Mouse (Mus musculus): ENCODE data around the gene Dnajb2. TPM values are rescaled to one million over a fixed set of nuclear protein-coding genes. Genes with fewer than 3 reads are reported as not detected.

Dnajb2 gene
- total RNA-seq (2015; ENCODE audit: low replicate concordance), result 154 and 158 TPM in 2 replicates
- 356 and 386 TPM in 2 replicates for total RNA-seq (2017; ENCODE audit: low replicate concordance)

DNA sequence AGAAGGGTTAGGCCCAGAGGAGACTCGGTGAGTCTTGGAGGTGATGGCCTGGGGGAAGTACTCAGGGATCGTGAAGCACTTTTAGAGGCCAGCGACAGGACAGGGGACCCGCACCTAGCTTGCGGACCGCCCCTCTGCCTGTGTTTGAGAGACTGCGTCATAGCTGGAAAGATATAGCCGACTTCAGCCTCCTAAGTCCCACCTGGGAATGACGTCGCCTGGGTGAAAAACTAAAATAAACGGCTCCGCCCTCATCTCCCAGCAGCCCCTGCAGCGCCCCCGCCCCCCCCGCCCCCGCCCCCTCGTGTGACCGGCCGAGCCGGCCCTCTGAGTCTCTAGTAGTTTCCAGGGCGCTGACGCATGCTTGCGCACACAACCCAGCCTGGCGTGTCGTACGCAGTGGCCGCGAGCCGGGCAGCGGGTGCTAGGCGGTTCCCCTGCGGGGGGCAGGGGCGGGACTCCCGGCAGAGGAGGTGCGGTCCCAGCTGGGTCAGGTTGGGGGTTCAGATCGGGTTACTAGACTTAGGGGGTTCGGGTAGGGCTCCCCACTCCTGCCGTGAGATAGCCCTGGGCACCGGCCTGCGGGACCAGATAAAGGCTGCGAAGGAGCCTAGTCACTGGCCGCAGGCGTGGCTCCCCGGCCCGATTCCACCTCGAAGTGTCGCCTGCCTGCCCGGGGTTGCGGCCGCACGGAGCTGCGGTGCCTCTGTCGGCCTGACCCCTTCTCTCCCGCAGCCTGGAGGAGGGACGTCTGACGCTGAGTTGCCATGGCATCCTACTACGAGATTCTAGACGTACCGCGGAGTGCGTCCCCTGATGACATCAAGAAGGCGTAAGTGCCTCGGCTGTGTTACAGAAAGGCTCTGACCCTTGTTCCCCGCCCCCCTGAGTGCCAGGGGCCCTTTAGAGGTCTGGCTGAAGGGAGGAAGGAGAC lies at the start of gene Dnajb2:
TSS of gene Dnajb2 (plus strand) at position 290 of the 934 bp plus-strand sequence.
- peak; percentile 84 for ATAC-seq (replicated peaks; ENCODE audit: low FRiP score, poor library complexity, severe bottlenecking)

DNA sequence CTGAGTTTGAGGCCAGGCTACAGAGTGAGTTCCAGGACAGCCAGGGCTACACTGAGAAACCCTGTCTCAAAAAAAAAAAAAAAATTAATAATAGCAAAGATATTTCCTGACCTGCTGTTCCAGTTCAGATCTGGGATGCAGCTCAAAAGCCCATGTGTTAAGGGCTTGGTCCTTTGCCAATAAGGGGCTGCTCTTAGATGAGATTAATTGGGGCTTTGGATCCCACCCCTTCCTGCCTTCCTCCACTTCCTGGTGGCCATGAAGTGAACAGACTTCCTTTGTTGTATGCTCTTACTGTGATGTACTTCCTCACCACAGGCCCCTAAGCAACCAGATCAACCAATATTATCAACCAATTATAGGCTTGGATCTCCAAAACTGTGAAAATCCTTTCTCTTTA lies 49.1 kb upstream of the Dnajb2 start:
- no peak for ATAC-seq (replicated peaks; ENCODE audit: low FRiP score, poor library complexity, severe bottlenecking)

DNA sequence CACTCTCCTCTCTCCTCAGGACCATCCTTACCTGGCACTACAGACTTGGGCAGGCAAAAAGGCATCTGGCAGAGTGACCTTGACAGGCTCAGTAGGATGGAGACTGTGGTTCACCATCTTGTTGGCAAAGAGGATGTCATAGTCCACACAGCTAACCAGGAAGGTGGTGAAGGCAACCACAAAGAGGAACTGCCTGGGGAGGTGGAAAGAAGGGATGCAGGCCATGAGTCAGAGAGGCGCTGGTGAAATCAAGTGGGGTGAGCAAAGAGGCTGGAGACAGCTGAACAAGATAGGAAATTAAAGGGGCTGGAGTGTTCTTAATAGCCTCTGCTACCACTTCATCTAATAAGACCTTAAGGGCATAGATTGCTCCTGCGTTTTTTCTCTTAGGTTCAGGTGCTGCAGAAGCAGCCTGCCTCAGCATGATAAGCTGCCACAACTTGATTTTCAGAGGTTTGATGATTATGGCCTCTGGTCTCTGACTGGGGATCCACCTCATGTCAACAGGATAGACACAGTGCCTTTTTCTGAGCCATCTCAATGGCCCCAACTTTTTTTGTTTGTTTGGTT lies 48.2 kb upstream of the Dnajb2 start:
- no peak for ATAC-seq (replicated peaks; ENCODE audit: low FRiP score, poor library complexity, severe bottlenecking)

DNA sequence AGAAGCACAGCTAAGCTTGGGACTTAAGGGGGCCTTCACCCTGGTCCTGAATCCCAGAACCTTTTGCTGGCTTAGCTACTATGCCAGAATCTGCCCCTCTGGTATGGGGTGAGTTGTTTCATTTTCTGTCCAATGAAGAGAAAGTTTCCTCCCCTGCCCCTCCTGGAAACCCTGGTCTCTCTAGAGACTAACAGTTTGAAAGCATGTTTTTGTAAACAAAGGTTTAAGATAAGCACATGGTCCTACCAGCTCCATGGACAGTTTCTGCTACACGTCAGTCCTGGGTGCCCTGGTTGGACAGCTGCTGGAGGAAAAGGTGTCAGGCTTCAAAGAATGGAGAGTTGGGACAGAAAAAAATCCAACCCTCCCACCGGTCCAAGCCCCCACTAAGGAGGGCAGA lies 45.6 kb upstream of the Dnajb2 start:
- ATAC-seq (replicated peaks; ENCODE audit: low FRiP score, poor library complexity, severe bottlenecking), result no peak

DNA sequence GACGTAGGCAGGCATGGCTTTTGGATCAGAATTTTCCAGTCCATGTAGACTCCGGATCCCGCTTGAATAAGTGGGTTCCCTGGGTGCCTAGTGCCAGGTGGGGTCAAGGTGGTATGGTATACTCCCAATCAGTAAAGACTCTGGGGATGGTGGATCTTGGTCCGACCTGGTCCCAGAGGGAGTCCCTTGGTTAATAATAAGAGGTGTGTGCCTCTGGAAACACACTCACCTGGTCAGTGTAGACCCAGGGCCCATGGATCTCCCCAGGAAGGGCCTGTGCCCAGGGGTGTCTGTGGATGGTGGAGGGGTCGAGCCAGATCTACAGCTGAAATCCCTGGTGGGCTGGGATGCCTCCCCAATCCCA lies 45.0 kb upstream of the Dnajb2 start:
- 0 out of 2 replicates have a peak, but pooled peaks have one; percentile 16 for ATAC-seq (replicated peaks; ENCODE audit: low FRiP score, poor library complexity, severe bottlenecking)

DNA sequence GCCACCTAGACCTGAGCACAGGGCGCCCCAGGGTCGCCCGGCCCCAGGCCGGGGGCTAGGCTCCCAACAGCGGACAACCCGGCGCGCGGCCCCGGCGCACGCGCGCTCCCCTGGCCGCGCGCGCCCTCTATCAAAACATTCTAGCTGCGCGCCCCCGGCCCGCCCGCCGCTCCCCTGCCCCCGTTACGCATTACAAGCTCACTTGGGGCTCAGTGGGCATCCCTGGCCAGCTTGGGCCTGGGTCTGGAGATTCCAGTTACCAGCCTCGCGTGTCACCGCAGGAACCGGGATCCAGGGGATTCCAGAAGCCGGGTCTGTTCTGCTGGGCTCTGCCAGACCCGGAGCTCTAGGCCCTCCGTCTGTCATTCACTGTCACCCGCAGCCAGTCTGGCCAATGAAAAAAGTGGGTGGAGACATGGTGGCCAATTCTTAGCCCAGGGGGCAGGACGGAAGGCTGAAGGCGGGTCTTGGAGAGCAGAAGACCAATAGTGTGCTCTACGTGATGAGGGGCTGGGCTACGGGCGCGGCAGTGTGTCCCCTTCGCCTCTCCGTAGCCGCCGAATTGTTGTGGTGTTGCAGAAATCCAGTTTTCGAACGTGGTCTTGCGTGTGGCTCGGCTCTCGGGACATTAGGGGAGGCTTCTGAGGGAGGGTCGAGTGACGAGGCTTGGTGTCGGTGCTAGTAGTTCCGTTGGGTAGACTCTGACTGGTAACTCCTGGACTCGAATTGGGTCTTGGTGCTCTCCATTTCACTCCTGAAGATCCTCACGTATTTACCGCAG lies 44.4 kb upstream of the Dnajb2 start, which contains the start of the genes Ankzf1 and Atg9a:
TSS of gene Ankzf1 (plus strand) at position 530 of the 781 bp plus-strand sequence.
TSS of gene Atg9a (minus strand) at position 575 of the 781 bp plus-strand sequence.
- ATAC-seq (replicated peaks; ENCODE audit: low FRiP score, poor library complexity, severe bottlenecking), result peak; percentile 96

DNA sequence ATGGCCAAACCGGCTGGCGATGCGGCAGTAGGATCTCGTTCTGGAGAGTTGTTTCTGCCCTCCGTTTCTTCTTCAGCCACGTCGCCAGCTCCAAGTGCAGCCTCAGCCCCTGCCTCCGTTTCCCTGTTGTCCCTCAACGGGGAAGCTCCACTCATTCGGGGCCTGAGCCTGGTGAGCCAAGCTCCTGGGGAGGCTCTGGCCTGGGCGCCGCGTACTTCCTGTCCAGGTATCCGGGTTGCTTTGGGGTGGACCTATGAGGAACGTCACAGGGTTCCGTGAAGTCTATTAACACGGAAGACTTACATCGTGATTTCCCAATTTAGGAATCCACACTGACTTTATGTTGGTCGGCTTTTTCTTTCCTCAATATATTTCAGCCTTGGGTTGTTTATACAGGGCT lies 43.8 kb upstream of the Dnajb2 start:
- ATAC-seq (replicated peaks; ENCODE audit: low FRiP score, poor library complexity, severe bottlenecking), result peak; percentile 32; the same call in 1 of the 2 replicates

DNA sequence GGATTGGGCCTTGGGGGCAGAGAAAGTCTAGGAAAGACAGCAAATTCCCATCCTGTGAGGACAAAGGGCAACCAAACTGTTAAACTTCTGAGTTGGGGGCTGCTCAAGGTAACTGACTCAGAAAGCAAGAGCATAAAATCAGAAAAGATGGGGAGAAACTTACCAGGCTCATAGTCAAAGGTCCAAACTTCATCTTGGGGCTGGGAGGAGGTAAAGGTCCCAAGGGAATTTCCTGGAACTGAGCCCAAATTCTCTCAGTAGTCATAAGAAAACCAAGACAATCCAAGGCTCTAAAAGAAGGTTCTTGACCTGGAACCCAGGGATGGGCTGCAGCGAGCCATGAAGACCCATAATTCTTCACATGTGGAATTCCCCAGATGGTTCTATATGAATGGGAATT lies 35.0 kb upstream of the Dnajb2 start:
- no peak for ATAC-seq (replicated peaks; ENCODE audit: low FRiP score, poor library complexity, severe bottlenecking)

DNA sequence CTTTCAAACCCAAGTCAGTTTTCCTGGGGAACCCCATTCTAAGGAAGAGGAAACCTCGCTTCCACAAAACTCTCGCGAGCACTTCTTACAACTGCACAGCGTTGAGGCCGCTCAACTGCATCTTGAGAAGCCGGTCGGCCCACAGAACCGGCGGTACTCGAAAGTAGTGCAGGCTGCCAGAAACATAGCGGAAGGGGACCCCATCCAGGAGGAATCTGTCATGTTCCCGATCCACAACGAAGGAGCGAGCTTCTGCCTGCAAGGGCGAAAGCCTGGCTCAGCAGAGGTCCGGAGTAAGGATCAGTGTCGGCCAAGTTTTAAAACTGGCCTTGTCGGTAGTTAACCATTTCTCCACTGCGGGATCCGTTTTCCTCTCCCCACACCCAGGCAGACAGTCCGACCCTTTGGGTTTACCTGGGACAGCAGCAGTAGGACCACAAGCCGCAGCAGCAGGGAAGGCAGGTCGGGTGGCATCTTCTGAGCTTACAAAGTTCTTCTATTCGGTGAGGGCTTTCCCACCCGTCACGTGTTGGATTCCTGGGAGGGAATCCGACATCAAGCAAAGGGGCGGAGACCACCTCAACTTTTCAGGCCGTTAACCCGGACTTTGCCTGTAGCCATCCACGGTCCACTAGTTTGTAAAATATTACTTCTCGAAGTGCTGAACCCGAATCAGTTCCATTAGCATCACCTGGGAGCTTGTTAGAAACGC lies 27.1 kb upstream of the Dnajb2 start:
- peak; percentile 17; the same call in 1 of the 2 replicates for ATAC-seq (replicated peaks; ENCODE audit: low FRiP score, poor library complexity, severe bottlenecking)

DNA sequence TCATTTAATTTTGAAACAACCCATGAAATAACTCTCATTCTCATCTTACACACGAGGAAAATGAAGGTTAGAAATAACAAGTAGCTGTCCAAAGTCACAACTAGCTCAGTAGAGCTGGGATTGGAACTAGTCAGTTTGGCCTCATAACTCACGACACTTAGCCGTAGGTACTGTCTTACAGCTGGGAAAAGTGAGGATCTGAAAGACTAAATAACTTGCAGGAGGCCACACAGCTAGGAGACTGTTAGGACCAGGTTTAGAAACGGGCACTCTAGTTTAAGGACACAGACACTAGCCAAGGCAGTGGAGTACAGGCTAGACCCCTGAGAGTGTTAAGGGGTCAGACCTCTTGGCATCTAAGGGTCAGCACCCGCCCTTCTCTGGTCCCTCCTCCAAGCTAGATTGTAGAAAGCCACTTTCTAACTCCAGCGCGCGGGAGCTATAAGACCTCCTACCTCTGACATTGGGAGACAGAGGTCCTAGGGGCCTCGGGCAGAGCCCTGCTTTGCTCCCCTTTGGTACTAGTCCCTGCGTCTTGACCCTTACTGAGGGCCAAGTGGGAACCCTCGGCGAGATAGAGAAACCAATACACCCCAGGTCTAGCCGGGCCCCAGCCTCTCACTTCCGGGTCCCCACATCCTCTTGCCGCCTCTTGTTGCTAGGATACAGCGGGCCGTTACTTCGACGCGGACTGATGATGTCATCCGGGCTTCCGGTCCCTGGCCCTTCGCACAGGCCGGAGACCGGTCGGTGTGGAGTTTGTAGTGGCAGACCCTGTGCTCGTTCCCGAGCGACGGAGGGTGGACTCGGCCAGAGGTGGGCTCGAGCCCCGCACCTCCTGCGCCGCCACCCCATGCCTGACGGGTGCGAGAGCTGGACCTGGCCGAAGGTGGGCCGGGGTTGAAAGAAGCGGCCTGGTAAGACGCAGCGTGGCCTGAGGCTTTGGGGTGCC lies 25.8 kb upstream of the Dnajb2 start, which contains the start of the genes Glb1l and Stk16:
TSS of gene Glb1l (minus strand) at position 678 of the 952 bp plus-strand sequence.
TSS of gene Stk16 (plus strand) at position 703 of the 952 bp plus-strand sequence.
- ATAC-seq (replicated peaks; ENCODE audit: low FRiP score, poor library complexity, severe bottlenecking), result peak; percentile 84

DNA sequence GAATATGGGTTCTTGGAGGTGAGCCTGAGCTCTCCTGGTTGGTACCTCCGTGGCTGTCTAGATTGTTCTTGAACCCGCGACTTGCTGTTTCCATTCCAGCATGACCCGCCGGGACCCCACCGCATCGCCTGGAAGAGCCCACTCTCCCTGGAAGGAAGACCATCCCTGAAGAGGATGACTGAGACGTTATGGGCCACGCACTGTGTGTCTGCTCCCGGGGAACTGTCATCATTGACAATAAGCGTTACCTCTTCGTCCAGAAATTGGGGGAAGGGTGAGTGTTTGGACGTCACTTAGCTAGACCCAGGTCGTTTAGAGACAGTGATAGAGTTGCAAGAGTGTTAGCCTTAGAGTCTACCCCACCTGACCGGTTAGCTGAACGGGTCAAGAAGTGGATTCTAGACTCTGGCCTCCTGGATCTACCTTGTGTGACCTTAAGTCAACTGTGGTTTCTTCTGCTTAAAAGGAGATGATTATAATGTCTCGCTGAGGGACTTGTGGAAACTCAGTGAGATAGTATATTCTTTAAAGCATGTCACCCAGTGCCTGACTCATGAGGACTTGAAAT lies 25.0 kb upstream of the Dnajb2 start:
- no peak for ATAC-seq (replicated peaks; ENCODE audit: low FRiP score, poor library complexity, severe bottlenecking)

DNA sequence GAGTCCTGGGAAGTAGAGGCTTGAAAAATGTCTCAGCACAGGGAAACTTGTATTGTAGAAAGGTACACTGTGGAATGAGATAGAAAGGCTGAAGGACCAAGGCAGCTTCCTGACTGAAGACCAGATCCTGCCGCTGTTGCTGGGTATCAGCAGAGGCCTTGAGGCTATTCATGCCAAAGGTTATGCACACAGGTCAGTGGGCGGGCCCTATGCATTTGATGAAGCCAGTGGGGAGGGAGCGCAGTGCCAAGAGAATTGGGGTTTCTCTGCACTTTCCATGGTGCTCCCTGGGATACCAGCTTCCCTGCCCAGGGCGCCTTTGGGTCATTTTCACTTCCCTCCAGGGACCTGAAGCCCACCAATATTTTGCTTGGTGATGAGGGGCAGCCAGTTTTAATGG lies 23.7 kb upstream of the Dnajb2 start:
- ATAC-seq (replicated peaks; ENCODE audit: low FRiP score, poor library complexity, severe bottlenecking), result no peak

DNA sequence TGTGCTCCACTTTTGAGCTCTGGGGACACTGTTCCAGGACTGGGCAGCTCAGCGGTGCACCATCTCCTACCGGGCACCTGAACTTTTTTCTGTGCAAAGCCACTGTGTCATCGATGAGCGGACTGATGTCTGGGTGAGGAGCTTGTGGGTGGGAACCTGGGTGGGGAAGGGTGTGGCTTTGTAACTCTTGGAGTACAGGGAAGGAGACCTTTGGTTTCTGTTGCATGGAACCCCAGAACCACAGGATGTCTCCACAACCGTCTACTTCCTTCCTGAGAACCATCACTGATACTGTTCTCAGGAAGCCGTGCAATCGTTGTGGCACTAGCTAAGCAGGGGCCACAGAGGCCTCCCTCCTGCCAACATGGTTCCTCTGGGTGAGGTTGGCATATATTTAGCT lies 23.1 kb upstream of the Dnajb2 start:
- ATAC-seq (replicated peaks; ENCODE audit: low FRiP score, poor library complexity, severe bottlenecking), result 0 out of 2 replicates have a peak, but pooled peaks have one; percentile 15

DNA sequence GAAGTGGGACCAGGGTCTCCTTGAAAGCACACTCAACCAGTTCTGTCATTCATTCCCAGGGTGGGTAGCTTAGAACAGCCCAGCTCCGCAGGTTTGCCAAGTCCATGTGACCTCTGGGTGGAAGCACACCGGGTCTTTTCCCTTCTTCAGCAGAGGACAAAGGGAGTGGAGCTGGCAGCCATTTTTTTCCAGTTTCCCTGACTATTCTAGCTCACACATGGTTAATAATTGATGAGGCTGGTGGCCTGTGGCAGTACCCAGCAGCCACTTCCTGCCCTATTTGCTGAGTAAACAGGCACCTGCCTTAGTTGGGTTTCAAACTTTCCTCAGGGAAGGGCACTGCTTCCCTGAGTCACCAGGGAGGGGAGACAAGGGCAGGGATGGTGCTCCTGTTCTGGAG lies 21.8 kb upstream of the Dnajb2 start:
- no peak for ATAC-seq (replicated peaks; ENCODE audit: low FRiP score, poor library complexity, severe bottlenecking)

DNA sequence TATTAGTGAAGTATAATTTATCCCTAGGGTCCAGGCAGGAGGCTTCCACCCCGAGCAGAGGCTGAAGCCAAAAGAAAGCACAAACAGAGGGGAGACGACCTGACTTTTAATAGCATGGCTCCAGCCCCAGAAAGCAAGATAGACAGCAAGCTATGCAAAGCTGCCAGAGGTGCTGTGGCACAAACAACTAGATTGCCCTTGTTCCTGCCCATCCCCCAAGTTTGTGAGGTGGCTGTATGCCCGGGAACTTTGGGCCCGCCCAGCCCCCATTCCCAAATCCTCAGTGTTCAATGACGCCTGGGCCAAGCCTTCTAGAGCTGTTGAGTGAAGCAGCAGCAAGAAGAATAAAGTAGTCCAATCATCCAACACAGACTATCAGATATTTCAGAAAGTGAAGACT lies 21.3 kb upstream of the Dnajb2 start:
- ATAC-seq (replicated peaks; ENCODE audit: low FRiP score, poor library complexity, severe bottlenecking), result no peak

DNA sequence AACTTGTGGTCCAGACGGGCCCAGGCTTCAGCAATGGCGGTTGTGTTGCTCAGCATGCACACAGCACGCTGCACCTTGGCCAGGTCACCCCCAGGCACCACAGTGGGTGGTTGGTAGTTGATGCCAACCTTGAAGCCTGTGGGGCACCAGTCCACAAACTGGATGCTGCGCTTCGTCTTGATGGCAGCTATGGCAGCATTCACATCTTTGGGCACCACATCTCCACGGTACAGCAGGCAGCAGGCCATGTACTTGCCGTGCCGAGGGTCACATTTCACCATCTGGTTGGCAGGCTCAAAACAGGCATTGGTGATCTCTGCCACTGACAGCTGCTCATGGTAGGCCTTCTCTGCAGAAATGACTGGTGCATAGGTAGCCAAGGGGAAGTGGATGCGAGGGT lies 20.4 kb upstream of the Dnajb2 start:
- ATAC-seq (replicated peaks; ENCODE audit: low FRiP score, poor library complexity, severe bottlenecking), result no peak

DNA sequence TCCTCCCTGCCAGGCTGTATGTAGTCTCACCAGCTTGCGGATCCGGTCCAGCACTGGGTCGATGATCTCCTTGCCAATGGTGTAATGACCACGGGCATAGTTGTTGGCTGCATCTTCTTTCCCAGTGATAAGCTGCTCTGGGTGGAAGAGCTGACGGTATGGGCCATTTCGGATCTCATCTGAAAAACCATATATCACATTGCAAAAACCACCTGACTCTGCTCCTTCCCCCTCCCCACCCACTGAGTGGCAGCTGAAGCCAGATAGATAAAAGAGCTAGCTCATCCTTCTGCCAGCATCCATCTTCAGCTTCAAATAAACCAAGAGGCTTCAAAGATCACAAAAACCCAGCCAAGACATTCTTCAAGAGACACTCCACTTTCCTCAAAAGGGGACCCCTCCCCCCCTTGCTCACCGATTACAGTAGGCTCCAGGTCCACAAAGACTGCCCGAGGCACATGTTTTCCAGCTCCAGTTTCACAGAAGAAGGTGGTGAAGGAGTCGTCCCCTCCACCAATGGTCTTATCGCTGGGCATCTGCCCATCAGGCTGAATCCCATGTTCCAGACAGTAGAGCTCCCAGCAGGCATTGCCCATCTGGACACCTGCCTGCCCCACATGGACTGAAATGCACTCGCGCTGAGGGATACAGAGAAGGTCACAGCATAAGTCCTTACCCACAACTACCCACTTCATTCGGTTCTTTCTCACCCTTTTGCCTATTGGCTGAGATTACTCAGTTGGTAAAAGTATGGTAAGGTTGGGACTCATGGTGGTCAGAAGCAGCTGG lies 19.2 kb upstream of the Dnajb2 start:
- peak; percentile 62 for ATAC-seq (replicated peaks; ENCODE audit: low FRiP score, poor library complexity, severe bottlenecking)

All from erythroid progenitor cell, adult 5-6 weeks (primary cell).